Comparison of ENCODE assay signal across 8 mouse cellular contexts in the genomic region with DNA sequence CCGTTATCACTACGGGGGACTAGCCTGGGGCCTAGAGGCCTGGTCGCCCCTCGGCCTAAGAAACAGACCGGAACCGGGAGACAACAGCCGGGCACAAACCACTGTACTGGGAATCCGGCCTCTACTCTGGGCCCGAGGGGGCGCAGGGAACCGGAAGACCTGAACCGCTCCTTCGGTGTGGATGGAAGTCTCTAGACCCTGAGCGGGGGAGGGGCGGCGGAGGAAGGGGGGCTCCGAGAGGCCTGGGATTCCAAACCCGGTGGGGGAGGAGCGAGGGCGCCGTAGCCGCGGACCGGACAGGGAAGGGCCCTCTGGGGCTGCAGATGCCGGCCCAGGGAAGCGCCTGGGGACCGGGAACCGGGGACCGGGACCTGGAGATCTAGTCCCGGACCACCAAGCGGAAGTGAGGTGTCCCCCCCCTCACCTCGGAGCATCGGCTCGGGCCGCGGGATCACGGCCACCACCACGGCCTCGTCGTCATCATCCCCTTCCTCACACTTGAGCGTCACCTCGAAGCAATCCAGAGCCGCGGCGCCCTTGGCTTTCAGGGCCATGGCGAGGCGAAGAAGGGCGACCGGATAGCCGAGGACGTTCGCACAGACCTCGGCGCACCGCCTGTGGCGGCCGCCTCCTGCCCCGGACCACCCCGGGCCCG. TPM values are rescaled to one million over a fixed set of nuclear protein-coding genes. Genes with fewer than 3 reads are reported as not detected.
DNase-seq lines count a peak whose midpoint lies in the region; ATAC-seq and TF ChIP-seq lines count a peak whose summit lies in the region.

No protein-coding gene starts in this region.

- DNase-seq in ES-CJ7 (ENCODE audit: low read depth, low spot score), result peak; percentile 52
- peak; percentile 44 for DNase-seq in cerebellum, adult 11 months
- peak; percentile 75 for DNase-seq in forebrain, embryonic 14.5 days (ENCODE audit: low spot score)
- DNase-seq in heart, postnatal 14 days, result peak; percentile 70 to 77
- DNase-seq in layer of hippocampus, adult 18-20 months (ENCODE audit: low spot score in 2 of 2), result peak; percentile 10 to 55
- DNase-seq in lung, embryonic 14.5 days, result peak; percentile 81
- DNase-seq in thymus, postnatal 10 days (ENCODE audit: low spot score in 2 of 2), result peak; percentile 72 to 74

- H3K4me3 ChIP-seq in forebrain, embryonic 14.5 days (ENCODE audit: low read depth, low read length), result peak overlapping the region; percentile 90
- H3K4me3 ChIP-seq in lung, embryonic 14.5 days (ENCODE audit: low read depth, low read length), result peak overlapping the region; percentile 85

- peak overlapping the region; percentile 95 for H3K9ac ChIP-seq in forebrain, embryonic 14.5 days (ENCODE audit: low read length)
- H3K9ac ChIP-seq in lung, embryonic 14.5 days, result peak overlapping the region; percentile 89

- no peaks in the 10 kb centered on the region for H3K27me3 ChIP-seq in forebrain, embryonic 14.5 days (replicated peaks; ENCODE audit: control insufficient read depth, insufficient read depth, low read length)
- no peaks in the 10 kb centered on the region for H3K27me3 ChIP-seq in lung, embryonic 14.5 days (ENCODE audit: insufficient read depth, low read length)

- peak; percentile 57 for ATAC-seq in forebrain, embryonic 14.5 days
- ATAC-seq in lung, embryonic 14.5 days (ENCODE audit: insufficient read depth), result peak; percentile 47
- peak; percentile 22; the same call in 1 of the 2 replicates for ATAC-seq in neutrophil, adult 5-6 weeks (ENCODE audit: extremely low read depth, insufficient number of reproducible peaks, low FRiP score, poor library complexity, severe bottlenecking)

- peaks cover 25% of the 10 kb centered on the region for H3K4me1 ChIP-seq in forebrain, embryonic 14.5 days (ENCODE audit: control insufficient read depth, insufficient read depth, low read length)
- peaks cover 12% of the 10 kb centered on the region for H3K4me1 ChIP-seq in lung, embryonic 14.5 days (ENCODE audit: insufficient read depth)

- 0% methylated on average over 44 of the region's 60 CpGs for WGBS in forebrain, embryonic 14.5 days
- under 1% methylated on average over 60 of the region's 60 CpGs for WGBS in lung, embryonic 14.5 days

- H3K4me2 ChIP-seq in forebrain, embryonic 14.5 days (ENCODE audit: low read length), result peak overlapping the region; percentile 85
- peak overlapping the region; percentile 66 for H3K4me2 ChIP-seq in lung, embryonic 14.5 days

- H3K36me3 ChIP-seq in forebrain, embryonic 14.5 days (ENCODE audit: control insufficient read depth, insufficient read depth, low read length), result peaks cover 7% of the 10 kb centered on the region; the same call in 1 of the 2 replicates
- peaks cover 11% of the 10 kb centered on the region; the same call in 1 of the 2 replicates for H3K36me3 ChIP-seq in lung, embryonic 14.5 days (ENCODE audit: insufficient read depth)

- H3K27ac ChIP-seq in forebrain, embryonic 14.5 days (ENCODE audit: low read depth, low read length), result peak overlapping the region; percentile 93
- peak overlapping the region; percentile 91 for H3K27ac ChIP-seq in lung, embryonic 14.5 days (ENCODE audit: low read depth)

- intact Hi-C loops in heart, postnatal 14 days (cut with DNase I), result loop anchor here (5.0 kb wide), 2 partner anchors 35 to 40 kb away; a partner anchor contains a TSS

- no peaks in the 10 kb centered on the region for H3K9me3 ChIP-seq in forebrain, embryonic 14.5 days (replicated peaks; ENCODE audit: control insufficient read depth, low read length)
- H3K9me3 ChIP-seq in lung, embryonic 14.5 days (ENCODE audit: low read depth, low read length), result no peaks in the 10 kb centered on the region

- peak; percentile 24; the same call in 1 of the 2 replicates for TF ChIP-seq CTCF in lung, embryonic 14.5 days (IDR thresholded peaks at IDR 0.05; ENCODE audit: low read depth)

RNA-seq across cellular contexts. Expression of a gene that starts 0.4 kb away (rescaled TPM):
- 33.6 and 36.2 TPM in 2 replicates for polyA plus RNA-seq in forebrain, embryonic 14.5 days (2014; fragmentation: Nextera tagmentation; extraction: Ambion mirVana)
- total RNA-seq in heart, postnatal 14 days (2021), result 10 to 100 TPM; 21.8 to 23.2 TPM
- total RNA-seq in layer of hippocampus, adult 18-20 months (2021), result 10 to 100 TPM; 33.6 to 34.2 TPM
- polyA plus RNA-seq in lung, embryonic 14.5 days (2014; fragmentation: Nextera tagmentation; extraction: Ambion mirVana), result 18.6 and 26.8 TPM in 2 replicates
- 8.7 and 9.3 TPM in 2 replicates for total RNA-seq in neutrophil, adult 5-6 weeks (2017)

RNA-seq across cellular contexts. Expression of a gene that starts 35.0 kb away (rescaled TPM):
- polyA plus RNA-seq in forebrain, embryonic 14.5 days (2014; fragmentation: Nextera tagmentation; extraction: Ambion mirVana), result 22.1 and 24.7 TPM in 2 replicates
- 10 to 100 TPM; 23.7 to 23.8 TPM for total RNA-seq in heart, postnatal 14 days (2021)
- 10 to 100 TPM; 43.8 to 44.2 TPM for total RNA-seq in layer of hippocampus, adult 18-20 months (2021)
- polyA plus RNA-seq in lung, embryonic 14.5 days (2014; fragmentation: Nextera tagmentation; extraction: Ambion mirVana), result 8.6 and 9.5 TPM in 2 replicates
- 2.5 and 2.8 TPM in 2 replicates for total RNA-seq in neutrophil, adult 5-6 weeks (2017)

RNA-seq across cellular contexts. Expression of a gene that starts 40.7 kb away (rescaled TPM):
- 32.6 and 38.6 TPM in 2 replicates for polyA plus RNA-seq in forebrain, embryonic 14.5 days (2014; fragmentation: Nextera tagmentation; extraction: Ambion mirVana)
- 10 to 100 TPM; 51.9 to 55.4 TPM for total RNA-seq in heart, postnatal 14 days (2021)
- total RNA-seq in layer of hippocampus, adult 18-20 months (2021), result 100 to 1,000 TPM; 114 to 118 TPM
- polyA plus RNA-seq in lung, embryonic 14.5 days (2014; fragmentation: Nextera tagmentation; extraction: Ambion mirVana), result 49.2 and 57.8 TPM in 2 replicates
- total RNA-seq in neutrophil, adult 5-6 weeks (2017), result 96.4 and 114 TPM in 2 replicates

Comparison
In these comparisons a context has a peak if more than half of its experiments do, and no peak if none do; other contexts are left out.
1. Peak in every context shown above with its lines: DNase-seq, ATAC-seq, H3K4me3 ChIP-seq and H3K27ac ChIP-seq.